Comparison of ENCODE assay signal across 9 mouse cellular contexts in the genomic region with DNA sequence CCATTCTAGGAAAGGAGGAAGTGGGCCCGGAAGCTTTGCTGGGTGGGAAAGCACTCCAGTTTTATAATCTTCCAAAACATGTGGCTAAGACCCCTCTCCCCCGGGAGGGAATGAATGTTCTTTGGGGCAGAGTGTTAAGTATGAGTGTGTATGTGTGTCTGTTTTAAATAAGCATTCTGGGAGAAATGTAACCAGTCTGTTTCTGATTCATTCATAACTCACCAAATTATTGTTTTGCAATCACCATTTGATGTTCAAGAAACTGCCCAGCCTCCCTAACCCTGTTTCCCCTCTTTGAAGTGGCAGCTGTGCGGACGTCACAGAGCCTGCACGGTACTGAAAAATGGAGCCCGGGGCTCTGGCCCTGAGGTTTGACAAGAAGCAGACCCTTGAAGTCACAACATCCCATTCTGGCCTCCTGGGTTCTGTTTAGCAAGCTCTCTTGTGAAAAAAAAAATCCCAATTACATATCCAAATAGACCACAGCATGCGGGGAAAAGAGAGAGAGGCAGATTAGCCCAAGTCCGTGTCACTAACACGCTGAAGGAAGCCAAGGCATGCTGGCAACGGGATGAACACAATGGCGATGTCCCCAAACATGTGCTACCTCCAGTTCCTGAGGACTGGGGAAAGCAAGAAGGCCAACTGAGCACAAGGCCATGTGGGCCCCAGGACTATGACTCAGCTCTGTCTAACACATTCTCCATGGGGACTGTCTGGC.
DNase-seq lines count a peak whose midpoint lies in the region; ATAC-seq lines count a peak whose summit lies in the region.
"Had no signal": no experiment of that assay in that cellular context is flagged by ENCODE, and none has a peak within 500 bp of the region (broad histone marks: within the 10 kb centered on the region; RNA-seq: fewer than 3 reads in every experiment).

No protein-coding gene starts in this region.

- peak; percentile 45; the same call in 1 of the 2 replicates for ATAC-seq in cerebellum, adult (ENCODE audit: insufficient number of reproducible peaks, low FRiP score, low TSS enrichment)
- no peak for ATAC-seq in midbrain, embryonic 13.5 days
- ATAC-seq in limb, embryonic 13.5 days (ENCODE audit: low FRiP score, low read depth) = peak; percentile 66

- no peaks in the 10 kb centered on the region for H3K36me3 ChIP-seq in midbrain, embryonic 10.5 days
- H3K36me3 ChIP-seq in midbrain, embryonic 13.5 days = no peaks in the 10 kb centered on the region
- no peaks in the 10 kb centered on the region for H3K36me3 ChIP-seq in limb, embryonic 13.5 days
- H3K36me3 ChIP-seq: hindbrain, embryonic 15.5 days had no signal

- 0 out of 2 replicates have a peak overlapping the region, but pooled peaks have one; percentile 17 for H3K27ac ChIP-seq in midbrain, embryonic 10.5 days (replicated peaks)
- no peak overlapping the region for H3K27ac ChIP-seq in midbrain, embryonic 13.5 days
- peak overlapping the region; percentile 80 for H3K27ac ChIP-seq in limb, embryonic 13.5 days
- H3K27ac ChIP-seq: hindbrain, embryonic 15.5 days had no signal

- H3K4me3 ChIP-seq in midbrain, embryonic 10.5 days = no peak overlapping the region
- H3K4me3 ChIP-seq in midbrain, embryonic 13.5 days (replicated peaks) = no peak overlapping the region
- H3K4me3 ChIP-seq in limb, embryonic 13.5 days = no peak overlapping the region
- H3K4me3 ChIP-seq: hindbrain, embryonic 15.5 days had no signal

- no peak for DNase-seq in cerebellum, postnatal 4 days (ENCODE audit: low spot score in 2 of 2)
- DNase-seq in midbrain, embryonic 10.5 days (ENCODE audit: low spot score) = no peak
- DNase-seq in thymus, postnatal 4 days = peak; percentile 55
- no peak for DNase-seq in urinary bladder, postnatal 14 days (ENCODE audit: low spot score)
- DNase-seq in c-Kit-positive CD71-positive TER-119-positive erythroid progenitor cells, embryonic 14.5 days (ENCODE audit: low spot score) = no peak

- WGBS in midbrain, embryonic 10.5 days = 80% methylated on average over 11 of the region's 11 CpGs
- WGBS in midbrain, embryonic 13.5 days = 57% methylated on average over 11 of the region's 11 CpGs
- 22% methylated on average over 11 of the region's 11 CpGs for WGBS in limb, embryonic 13.5 days

- H3K4me2 ChIP-seq in midbrain, embryonic 13.5 days (replicated peaks) = no peak overlapping the region
- H3K4me2 ChIP-seq in limb, embryonic 13.5 days (replicated peaks) = peak overlapping the region; percentile 25; the same call in 1 of the 2 replicates
- H3K4me2 ChIP-seq: hindbrain, embryonic 15.5 days had no signal

- H3K9me3 ChIP-seq in midbrain, embryonic 10.5 days (replicated peaks) = no peaks in the 10 kb centered on the region
- no peaks in the 10 kb centered on the region for H3K9me3 ChIP-seq in midbrain, embryonic 13.5 days
- H3K9me3 ChIP-seq in limb, embryonic 13.5 days = no peaks in the 10 kb centered on the region
- H3K9me3 ChIP-seq: hindbrain, embryonic 15.5 days had no signal

- H3K4me1 ChIP-seq in midbrain, embryonic 10.5 days = peaks cover 7% of the 10 kb centered on the region; the same call in 1 of the 2 replicates
- H3K4me1 ChIP-seq in midbrain, embryonic 13.5 days (replicated peaks) = peaks cover 11% of the 10 kb centered on the region
- peaks cover 54% of the 10 kb centered on the region for H3K4me1 ChIP-seq in limb, embryonic 13.5 days

- no peaks in the 10 kb centered on the region for H3K27me3 ChIP-seq in midbrain, embryonic 10.5 days (ENCODE audit: low read depth, poor library complexity, severe bottlenecking)
- H3K27me3 ChIP-seq in midbrain, embryonic 13.5 days = no peaks in the 10 kb centered on the region
- H3K27me3 ChIP-seq in limb, embryonic 13.5 days = no peaks in the 10 kb centered on the region
- H3K27me3 ChIP-seq: hindbrain, embryonic 15.5 days had no signal

- no peak overlapping the region for H3K9ac ChIP-seq in midbrain, embryonic 13.5 days (replicated peaks)
- no peak overlapping the region for H3K9ac ChIP-seq in limb, embryonic 13.5 days
- H3K9ac ChIP-seq: hindbrain, embryonic 15.5 days had no signal
